Mouse (Mus musculus) c-Kit-negative CD71-positive TER-119-positive erythroid progenitor cells, embryonic 14.5 days (primary cell): ENCODE results near the gene Zfp827.

ENCODE experiments used
- DNase-seq: peaks from one replicate; pipeline ENCODE4 v3.0.0-alpha.2; 2013; ENCODE audit warnings: low read depth, low spot score

Gene Zfp827

DNA sequence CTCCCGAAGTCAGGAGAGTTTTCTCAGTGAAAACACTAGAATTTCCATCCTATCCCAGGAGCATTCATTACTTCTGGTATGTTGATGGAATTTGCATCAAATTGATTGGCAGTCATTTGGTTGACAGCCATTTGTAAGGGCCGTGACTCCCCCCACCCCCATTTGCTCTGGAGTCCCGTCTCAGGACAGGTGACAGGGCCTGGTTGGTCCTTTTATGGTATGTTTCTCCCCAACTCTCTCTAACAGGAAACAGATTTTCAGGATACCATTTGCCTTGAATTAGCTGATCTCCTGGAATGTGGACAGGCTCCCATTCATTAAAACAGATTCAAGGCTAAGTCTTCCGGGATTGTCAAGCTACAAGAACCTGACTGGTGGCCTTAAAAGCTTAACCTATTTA is 129.1 kb downstream of the Zfp827 start:
- DNase-seq: no peak

DNA sequence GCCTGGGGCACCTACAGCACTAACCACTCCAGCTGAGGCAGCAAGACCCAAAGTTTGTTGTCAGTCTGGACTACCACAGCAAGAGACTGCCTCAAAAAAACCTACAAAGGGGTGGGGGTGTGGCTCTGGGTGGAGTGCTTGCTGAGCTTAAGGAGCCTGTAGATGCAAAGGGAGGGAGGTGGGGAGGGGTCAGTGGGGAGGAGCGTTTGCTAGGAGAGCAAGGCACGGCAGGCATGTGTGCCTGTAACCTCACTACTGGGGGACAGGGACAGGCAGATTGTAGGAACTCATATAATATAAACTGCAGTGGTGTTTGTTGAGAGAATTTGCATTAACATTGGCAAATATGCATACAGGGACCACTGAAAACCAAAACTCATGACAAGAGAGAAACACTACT is 130.1 kb downstream of the Zfp827 start:
- no peak for DNase-seq

DNA sequence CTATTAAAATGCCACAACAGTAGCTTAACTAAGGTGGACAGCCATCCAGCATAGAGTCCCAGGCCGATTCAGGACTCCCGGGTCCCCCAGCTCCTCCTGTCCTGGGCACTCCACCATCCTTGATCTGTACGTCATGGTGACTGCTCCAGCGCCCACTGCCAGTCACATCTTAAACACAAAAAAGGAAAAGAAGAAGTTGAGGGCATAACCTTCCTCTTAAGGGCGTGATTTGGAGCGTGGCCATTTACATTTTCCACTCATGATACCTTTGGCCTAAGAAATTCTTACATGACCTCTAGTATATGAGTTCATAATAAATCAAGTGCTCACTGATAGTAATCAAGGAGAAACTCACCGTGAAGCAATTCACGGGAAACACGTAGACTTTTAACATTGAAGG is 131.2 kb downstream of the Zfp827 start:
- DNase-seq: no peak

DNA sequence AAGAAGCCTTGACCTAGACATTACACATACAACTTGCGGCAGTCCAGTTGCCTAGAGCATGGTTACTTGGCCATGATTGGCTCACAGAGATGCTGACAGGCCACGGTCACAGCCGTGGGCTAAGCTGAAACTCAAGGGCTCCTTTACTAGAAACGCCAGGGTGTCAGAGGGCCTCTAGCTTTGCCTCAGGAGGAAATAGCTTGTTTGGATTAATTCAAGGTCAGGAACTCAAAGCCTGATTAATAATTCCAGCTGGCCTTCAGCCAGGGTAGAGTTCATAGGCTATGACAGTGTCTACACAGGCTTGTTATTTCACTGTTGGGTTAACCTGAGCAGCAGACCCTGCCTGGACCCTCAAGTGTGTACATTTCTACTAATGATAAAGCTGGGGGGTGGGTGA is 132.1 kb downstream of the Zfp827 start:
- no peak for DNase-seq

DNA sequence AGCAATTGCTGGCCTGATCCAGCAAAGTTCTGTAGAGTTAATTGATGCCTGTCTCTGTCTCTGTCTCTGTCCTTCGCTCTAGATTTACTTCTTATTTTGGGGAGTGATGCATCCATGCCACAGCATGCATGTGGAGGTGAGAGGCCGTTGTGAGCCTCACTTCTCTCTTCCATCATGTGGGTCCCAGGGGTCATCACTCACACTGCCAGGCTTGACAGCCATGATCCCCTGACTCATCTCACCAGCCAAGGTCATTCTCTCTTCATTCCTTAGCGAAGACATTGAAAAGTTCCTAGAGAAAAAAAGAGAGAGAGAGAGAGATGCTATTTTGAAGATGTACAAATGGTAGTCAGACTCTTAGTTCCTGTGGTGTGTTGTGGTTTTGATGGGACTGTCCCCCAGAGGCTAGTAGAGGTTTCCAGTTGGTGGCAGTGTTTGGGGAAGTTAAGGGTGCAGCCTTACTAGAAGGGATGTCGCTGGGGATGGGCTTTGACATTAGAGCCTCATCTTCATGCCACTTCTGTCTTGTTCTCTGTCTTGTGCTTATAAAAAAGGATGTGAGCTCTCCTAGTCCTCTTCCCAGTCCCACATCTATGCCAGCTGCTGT is 133.0 kb downstream of the Zfp827 start:
- DNase-seq: no peak

DNA sequence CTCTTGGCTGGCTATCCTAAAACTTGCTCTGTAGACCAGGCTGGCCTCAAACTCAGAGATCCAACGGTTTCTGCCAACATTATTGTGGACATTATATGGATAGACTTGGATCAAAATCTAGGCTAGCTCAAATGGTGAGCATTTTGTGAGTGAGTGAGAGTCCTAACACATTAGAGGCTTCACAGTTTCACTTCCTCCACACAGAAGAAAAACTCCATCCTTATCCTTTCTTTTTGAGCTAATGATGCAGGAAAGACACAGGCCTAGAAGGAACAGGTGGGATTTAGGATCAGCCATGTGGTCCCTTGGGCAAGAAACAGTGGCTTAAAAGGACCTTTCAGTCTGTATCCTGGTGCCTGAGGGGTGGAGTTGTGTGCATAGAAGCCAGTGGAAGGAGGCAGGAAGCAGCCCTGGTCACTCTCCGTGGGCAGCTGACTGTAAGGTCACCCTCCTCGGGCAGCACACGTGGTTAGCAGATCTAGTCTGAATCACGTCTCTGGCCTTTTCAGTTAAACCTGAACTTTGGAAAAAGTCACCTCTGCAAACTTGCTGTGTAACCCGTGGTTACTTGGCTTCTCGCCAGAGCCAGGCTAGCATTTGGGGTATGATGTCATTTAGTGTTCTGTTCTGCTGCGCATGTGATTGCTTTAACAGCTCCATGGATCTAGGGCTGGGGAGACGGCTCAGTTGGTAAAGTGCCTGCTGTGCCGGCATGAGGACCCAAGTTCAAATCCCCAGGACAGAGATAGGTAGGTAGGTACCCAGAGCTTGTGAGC is 134.5 kb downstream of the Zfp827 start:
- no peak for DNase-seq

DNA sequence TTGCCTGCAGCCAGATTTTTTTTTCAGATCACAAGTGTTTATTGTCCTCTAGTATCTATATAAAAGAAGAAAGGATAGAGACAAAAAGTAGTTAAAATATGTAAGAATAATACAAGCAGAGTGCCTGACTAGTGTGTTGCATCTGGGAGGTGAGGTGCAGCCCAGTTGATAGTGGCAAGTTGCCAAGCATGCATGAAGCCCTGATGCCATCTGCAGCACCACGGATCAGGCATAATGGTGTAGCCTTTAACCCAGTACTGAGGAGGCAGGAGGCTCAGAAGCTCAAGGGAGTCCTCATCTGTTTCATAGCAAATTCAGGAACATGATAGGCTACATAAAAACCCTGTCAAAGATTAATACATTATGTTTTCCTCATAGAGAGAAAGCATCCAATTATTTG is 136.1 kb downstream of the Zfp827 start:
- no peak for DNase-seq

DNA sequence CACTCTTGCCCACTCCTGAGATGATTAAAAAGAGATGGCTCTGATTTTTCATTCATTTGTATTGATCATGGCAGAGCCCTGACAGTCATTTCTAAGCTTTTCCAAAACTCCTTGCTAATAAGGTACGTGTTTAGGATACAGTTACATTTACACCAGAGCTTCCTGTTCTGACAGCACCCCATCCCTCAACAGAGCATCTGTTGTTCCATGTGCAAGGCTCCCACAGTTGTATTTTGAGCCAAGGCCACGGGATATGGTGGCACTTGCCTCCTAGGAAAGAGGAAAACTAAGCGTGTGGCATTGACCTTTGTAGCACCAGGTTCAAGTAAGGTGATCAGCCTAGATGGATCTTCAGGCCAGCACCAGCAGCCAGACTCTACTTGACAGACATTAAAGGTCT is 137.0 kb downstream of the Zfp827 start:
- DNase-seq: no peak

DNA sequence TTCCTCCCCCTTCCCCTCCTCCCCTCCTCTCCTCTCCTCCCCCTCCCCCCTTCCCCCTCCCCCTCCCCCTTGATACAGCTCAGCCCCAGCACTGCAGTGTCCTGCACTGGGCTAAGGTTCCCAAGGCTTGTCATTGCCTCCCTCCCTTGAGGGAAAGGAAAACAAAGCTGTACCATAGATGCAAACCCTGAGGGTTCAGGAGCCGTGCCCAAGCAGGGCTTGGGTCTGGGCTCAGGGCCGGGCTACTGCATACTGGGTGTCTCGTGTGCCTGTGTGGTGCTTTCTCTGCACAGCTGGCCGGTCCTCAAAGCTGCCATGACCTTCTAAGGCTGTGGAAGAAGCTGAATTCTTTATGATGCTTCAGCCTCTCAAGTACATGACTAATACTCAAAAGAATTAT is 145.4 kb downstream of the Zfp827 start:
- no peak for DNase-seq

DNA sequence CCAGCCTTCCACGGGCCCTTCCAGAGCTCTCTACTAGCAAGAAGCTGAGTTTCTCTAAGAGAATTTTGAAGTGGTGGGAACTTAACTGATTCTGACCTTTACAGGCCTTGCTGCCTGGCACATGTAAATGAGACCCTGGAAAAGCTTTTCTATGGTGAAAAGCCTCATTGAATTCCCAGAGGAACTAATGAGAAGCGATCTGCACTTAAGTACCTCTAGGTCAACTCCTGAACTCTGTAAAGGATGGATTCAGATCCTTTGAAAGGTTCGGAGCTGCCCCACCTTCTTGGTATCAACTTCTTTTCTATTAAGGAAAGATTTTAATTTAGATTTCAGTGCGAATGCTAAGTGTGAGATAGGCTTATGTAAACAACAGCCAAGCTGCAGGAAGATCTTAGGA is 147.8 kb downstream of the Zfp827 start:
- DNase-seq: no peak

DNA sequence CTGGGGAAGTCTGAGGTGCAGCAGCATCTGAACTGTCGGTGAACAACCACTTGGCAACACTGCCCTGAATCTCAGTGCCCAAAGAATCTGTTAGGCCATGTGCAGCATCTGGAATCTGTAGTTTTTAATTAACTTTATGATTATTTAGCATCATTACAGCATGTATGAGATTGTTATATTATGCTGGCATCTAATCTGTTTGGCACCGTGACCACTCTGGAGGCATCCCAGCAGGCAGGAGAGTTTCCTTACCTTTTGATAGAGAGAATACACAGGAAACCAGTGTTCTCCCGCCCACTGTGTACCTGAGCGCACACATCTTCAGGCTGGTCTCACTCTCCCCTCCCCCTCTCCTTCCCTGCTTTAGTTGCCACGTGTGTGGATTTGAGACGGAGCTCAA is 151.4 kb downstream of the Zfp827 start:
- no peak for DNase-seq

DNA sequence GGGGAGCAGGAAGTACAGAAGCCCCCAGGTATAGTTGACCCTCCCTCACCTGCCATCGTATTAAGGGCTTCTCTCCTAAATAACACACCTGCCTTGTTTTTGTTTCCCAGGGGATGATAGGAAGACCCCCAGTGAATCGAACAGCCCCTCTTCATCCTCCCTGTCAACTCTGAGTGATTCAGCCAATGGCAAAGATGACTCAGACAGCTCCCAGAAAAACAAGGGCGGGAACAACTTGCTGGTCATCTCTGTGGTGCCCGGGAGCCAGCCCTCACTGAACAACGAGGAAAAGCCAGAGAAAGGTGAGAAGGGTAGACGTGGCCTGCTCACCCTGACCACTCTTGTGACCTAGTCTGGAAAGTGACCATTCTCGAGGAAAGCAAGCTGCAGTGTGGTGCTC is 157.3 kb downstream of the Zfp827 start:
- no peak for DNase-seq

DNA sequence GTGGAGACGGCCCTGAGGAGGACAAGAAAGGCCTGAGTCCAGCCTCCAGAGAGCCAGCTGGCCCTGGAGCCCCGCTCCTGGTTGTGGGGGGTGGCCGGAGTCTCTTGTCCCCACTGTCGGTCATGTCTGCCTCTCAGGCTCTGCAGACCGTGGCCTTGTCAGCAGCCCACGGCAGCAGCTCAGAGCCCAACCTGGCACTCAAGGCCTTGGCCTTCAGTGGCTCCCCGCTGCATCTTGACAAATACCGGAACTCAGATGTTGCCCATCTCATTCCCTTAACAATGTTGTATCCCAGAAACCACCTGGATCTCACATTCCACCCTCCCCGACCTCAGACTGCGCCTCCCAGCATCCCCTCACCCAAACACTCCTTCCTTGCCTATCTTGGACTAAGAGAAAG is 161.8 kb downstream of the Zfp827 start:
- no peak for DNase-seq

DNA sequence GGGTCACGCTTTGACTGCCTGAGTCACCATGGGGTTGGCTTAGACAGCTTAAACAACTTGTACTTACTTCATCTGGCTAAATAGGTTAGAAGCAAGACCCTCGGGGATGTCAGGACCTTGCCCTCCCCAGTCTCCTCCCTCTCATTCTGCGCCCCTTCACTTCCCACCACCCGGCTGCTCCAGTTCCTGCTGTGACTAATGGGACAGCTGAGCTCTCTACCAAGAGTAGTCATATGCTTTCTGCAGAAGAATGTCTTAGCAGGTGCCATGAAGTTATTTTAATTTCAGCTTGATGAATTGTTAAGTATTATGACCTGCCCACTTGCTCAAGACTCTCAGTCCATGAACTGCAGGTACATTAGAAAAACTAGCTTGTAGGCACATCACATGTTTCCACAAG is 168.2 kb downstream of the Zfp827 start:
- DNase-seq: no peak

DNA sequence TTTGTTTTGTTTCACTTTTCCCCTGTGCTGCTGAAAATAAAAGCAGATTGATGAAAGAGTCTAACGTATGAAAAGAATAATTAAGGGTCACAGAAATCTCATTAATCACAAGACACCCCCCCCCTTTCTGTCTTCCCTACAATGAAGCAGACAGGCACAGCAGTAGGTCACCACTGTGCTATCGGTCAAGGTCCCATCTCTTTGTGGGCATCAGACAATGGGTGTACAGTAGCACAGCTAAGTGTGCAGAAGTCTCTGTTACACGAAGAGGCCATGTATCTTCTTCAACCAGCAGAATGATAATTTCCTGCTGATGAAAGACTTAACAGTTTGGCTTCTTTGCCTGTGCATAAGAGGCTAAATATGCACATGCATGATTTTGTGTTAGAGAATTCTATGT is 170.4 kb downstream of the Zfp827 start:
- no peak for DNase-seq

DNA sequence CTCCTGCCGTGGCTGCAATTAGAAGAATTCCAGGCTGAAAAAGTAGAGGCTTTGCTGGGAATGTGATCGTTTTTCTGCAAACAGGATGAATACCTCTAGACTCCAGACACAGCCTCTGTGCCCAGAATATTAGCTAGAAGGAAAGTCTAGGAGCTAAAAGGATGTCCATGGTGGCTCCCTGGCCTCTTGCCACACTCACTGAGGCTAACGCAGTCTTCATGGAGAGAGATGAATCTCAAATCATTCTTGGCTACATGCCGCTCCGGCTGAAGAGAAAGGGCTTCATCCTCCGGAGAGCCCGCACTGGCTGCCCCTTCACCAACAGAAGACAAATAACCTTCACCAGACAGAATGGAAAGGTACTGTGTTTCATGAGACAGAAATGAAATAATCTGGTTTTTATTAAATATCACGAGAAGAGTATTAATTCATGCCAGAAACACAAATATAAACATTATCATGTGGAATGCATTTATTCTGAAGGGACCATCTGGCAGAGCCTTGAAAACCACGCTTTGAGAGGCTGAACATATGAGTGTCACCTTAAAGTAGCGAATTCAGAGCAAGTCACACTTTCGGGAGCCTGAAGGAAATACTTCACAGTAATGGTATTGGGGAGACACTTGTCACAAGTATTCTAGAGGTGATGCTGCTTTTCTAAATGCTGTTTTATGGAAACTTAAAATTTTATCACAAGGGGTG is 173.4 kb downstream of the Zfp827 start:
- DNase-seq: no peak

DNA sequence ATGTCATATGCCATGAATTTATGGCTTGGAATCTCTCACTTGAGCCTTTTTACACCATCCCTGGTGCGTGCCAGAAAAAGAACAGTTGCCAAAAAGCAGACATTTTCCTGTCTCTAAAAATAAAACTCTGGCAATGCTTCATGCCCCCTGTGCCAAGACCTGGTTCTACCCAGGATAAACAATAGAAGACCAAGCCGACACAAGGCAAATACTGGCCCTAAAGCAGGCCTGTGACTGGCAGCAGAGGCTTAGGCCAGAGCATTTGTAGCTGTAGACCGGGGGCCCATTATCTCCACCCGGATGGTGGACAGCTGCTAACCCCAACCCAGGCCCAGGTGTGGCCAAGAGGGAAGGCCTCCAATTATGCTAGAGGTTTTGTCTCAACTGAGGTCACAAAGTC is 178.7 kb downstream of the Zfp827 start:
- no peak for DNase-seq

DNA sequence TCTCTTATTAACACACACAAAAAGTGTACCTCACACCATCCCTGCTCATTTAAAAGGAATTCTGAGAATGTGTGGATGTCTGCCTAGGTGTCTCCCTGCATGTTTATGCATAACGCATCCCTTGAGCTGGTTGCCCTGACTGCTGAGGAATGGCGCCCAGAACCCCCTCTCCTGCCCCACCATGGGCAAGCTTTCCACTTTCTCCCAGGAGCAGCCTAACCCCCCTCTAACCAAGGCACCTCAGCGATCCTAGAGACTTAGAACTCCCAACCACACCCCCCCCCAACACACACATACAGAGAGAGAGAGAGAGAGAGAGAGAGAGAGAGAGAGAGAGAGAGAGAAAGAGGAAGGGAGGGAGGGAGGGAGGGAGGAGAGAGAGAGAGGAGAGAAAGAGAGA is 179.9 kb downstream of the Zfp827 start:
- no peak for DNase-seq

DNA sequence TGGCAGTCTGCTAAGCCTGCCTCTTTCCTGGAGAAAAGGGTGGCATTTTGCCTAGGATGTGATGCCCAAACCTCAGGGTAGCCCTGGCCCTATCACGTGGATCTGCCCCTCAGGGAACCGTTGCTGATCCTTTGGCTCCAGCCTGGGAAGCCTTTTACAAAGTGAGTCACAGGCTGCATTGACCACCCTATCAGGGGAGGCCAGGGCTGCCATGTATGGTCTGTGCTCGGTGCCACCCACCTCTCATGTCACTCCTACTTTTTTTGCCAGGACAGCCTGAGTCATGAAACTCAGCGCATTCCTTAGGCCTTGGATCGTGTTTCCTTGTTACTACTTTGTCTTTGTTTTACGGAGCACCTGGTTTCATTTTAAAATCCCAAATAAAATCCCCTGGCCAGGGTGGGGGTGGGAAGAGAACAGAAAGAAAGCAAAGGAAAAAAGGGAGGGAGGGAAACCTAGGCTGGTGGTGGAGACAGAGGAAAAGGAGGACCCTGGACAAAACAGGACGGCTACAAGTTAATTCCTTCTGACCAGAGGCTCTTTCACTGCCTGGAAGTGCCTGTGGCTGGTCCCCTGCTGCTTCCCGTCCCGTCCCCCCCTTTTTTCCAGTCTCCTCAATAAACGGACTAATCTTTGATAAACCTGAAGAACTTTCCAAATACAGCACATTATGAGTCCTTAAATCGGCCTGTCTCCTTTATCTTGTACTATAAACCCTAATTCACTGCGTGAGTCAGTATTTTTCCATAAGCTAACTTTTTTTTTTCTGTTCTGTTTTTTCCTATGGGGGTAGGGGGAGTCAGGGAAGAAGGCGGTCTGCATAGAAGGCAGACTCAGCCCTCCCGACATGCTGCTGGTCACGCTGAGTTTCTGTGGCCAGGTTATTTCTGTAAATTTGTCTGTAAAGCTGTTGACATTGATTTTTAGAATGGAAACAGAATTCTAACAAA is 180.7 kb downstream of the Zfp827 start:
- no peak for DNase-seq

DNA sequence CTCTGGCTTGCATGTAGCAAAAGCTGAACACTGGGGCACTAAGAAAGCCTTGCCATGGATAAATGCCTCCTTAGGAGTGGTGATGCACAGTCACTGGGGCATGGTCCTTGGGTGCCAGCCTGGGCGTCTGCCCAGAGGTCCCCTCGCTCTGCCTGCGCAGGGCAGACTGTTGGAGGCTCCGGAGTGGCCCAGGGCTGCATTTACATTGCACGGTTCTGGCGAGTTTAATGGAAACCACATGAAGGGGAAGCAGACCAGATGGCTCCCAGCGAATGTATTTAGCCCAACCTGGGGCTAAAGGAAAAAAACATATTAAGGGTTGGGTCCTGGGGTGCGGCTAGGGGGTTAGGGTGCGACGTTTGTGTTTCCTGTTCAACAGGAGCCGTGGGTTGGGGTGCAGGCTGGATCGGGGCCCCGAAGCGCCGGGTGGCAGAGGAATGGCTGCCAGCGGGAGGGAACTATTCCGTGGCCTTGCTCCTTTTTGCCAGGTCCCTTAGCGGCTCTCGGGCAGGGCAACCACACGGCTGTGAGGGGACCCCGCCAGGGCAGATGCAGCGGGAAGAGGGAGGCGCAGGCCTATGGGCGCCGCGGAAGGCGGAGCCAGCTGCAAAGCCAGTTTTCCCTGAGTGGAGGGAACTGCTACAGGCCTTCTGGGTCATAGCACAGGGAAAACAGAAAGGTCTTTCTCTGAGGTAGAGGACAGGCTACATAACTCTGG is 181.6 kb downstream of the Zfp827 start:
- no peak for DNase-seq

DNA sequence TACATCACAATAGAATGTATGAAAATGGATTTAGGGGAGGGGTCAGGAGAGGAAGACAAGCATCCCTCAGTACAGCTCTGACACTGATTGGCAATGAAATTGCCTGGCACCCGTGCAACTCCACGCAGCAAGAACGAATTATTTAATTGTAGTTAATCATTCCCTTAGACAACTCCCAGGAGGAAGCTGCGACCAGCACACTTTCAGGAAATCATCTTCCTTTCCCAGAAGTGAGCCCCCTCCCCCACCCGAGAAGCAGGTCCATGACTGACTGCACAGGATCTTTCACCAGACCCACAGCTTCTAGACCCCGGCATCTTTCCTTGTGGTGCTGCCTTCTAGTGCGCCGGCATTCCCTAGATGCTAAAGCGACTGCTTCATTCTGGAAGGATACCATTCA is 183.4 kb downstream of the Zfp827 start:
- no peak for DNase-seq
